Mouse (Mus musculus) kidney, adult 2 months (tissue): ENCODE data around the gene Tnnt2. TPM values are rescaled to one million over a fixed set of nuclear protein-coding genes. Genes with fewer than 3 reads are reported as not detected.

Experiments
- DNase-seq: peaks from one replicate; pipeline ENCODE4 v3.0.0; 2021
- H3K27ac ChIP-seq: fragments of 200-500 bp; 2 replicates; pipeline ENCODE4 v1.5.1; 2012; ENCODE audit warnings: low read depth, low read length, control low read depth, inconsistent platforms; ENCODE audit not compliant: insufficient read depth
- H3K27me3 ChIP-seq: fragments of 200-500 bp; replicated peaks from 2 replicates; pipeline ENCODE4 v1.6.1; 2012; ENCODE audit warnings: mild to moderate bottlenecking, moderate library complexity, low read length, inconsistent platforms; ENCODE audit not compliant: control insufficient read depth, insufficient read depth
- H3K36me3 ChIP-seq: fragments of 200-500 bp; 2 replicates; pipeline ENCODE4 v1.6.1; 2012; ENCODE audit warnings: mild to moderate bottlenecking, moderate library complexity, low read length, inconsistent platforms; ENCODE audit not compliant: control insufficient read depth, insufficient read depth
- H3K4me1 ChIP-seq: fragments of 200-500 bp; 2 replicates; pipeline ENCODE4 v1.6.1; 2011; ENCODE audit warnings: low read length; ENCODE audit not compliant: control insufficient read depth, insufficient read depth
- H3K4me3 ChIP-seq: fragments of 200-500 bp; 2 replicates; pipeline ENCODE4 v1.5.1; 2011; ENCODE audit warnings: mild to moderate bottlenecking, low read depth, low read length, control low read depth; ENCODE audit not compliant: insufficient read depth
- CTCF ChIP-seq: fragments of 200-500 bp; conservative IDR thresholded peaks from 2 replicates; pipeline ENCODE4 v1.5.1; 2011; ENCODE audit warnings: low read depth, mild to moderate bottlenecking, control low read depth, low read length, moderate library complexity, mixed read lengths; ENCODE audit not compliant: insufficient read depth, insufficient read length
- POLR2A ChIP-seq: fragments of 200-500 bp; IDR thresholded peaks from one replicate; pipeline ENCODE4 v1.6.1; 2011; ENCODE audit warnings: low read depth, low read length, control low read depth
- WGBS: fragments of 180-500 bp; shearing (Covaris S2); methylation state at CpG from one replicate; pipeline ENCODE4 v1.1.7; 2018; 5-methylcytosine and 5-hydroxymethylcytosine counted together
- polyA plus RNA-seq: library from polyadenylated mRNA; depleted of rRNA; stranded (reverse); fragments of >200 nt; gene quantifications from 2 replicates; pipeline ENCODE4 v1.2.3, GENCODE M21; 2012; rRNA removed

Gene Tnnt2
- polyA plus RNA-seq: 0.44 and 1.0 TPM in 2 replicates

DNA sequence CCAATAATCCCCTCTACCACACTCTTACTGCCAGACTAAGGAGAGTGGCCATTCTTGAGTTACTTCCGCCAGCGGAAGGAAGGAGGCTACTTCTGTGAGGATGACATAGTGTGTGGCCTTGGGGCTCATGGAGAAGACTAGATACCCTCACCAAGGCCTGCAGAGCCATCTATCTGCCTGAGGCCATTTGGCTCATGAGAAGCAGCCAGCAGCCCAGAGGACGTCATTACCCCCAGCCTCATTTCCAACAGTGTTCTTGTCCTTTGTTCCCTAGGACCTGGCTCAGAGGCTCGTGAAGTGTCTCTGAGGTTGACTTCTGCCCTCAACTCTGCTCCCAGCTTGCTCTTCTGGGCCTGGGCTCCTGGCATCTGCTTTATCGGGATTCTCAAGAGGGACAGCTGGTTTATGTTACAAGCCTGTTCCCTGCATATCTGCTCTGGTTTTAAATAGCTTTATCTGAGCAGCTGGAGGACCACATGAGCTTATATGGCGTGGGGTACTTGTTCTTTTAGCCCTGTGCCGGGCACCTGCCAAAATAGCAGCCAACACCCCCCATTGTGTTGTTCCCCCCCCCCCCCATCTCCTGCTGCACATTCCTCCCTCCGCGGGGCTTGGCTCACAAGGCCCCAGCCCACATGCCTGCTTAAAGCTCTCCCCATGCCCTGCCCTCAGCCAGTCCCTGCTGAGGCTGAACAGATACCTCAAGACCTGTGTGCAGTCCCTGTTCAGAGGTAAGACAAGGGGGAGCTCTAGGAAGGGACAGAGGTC, at the start of gene Tnnt2:
Tnnt2 (plus strand) TSS at position 639 of the 768 bp plus-strand sequence.
- peak; percentile 15 for DNase-seq
- WGBS: 52% methylated on average over 9 of the region's 9 CpGs
- H3K27ac ChIP-seq: no peak within 1 kb of the TSS

DNA sequence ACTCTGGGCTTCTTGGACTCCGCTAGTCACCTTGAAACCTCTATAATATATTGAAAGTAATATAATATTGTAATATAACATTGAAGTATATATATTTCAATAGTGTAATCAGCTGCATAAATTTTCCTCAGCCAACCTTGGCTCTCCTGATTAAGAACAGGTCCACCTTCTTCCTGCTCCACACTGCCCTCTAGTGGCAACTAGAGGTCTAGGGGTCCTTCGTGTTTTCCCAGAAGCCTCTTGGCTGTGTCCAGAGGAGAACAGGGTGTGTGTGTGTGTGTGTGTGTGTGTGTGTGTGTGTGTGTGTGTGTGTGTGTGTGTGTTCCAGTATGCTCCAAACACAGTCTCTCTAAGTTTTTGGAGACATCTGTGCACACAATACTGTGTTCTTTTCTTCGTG, 48.4 kb upstream of the Tnnt2 start:
- H3K27ac ChIP-seq: no peak overlapping the region
- H3K4me3 ChIP-seq: no peak overlapping the region
- H3K36me3 ChIP-seq: no peaks in the 10 kb centered on the region
- no peaks in the 10 kb centered on the region for H3K4me1 ChIP-seq
- TF ChIP-seq POLR2A (no peak), CTCF (peak; percentile 76)
- WGBS: 56% methylated on average over 3 of the region's 3 CpGs
- H3K27me3 ChIP-seq: no peaks in the 10 kb centered on the region
- DNase-seq: peak; percentile 75

More for the DNA sequence above, at the start of gene Tnnt2:
- Histone ChIP-seq H3K4me3 (no peak within 1 kb of the TSS), H3K36me3 (no peaks in the 10 kb centered on the region), H3K4me1 (no peaks in the 10 kb centered on the region), H3K27me3 (no peaks in the 10 kb centered on the region)
- TF ChIP-seq POLR2A: no peak
- no peak for TF ChIP-seq CTCF

DNA sequence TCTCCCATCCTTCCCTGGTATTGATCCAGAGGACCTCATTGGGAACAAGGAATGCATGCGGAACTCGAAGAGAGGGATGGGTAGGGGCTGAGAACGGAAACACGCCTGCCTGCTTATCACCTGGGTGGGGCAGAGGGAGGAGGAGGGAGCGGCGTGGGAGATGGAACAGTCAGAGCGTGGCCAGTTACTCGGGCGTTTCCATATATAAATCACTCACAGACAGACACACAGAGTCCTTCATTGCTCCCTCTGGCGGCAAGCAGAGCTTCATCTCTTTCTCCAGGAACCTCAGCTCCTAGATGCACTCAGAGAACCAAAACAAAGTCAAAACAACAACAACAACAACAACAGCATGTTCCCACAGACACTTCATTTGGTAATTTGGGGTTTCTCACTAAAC, 47.4 kb upstream of the Tnnt2 start:
- Histone ChIP-seq H3K27ac (no peak overlapping the region), H3K36me3 (no peaks in the 10 kb centered on the region), H3K27me3 (no peaks in the 10 kb centered on the region), H3K4me1 (no peaks in the 10 kb centered on the region), H3K4me3 (no peak overlapping the region)
- peak; percentile 47 for DNase-seq
- TF ChIP-seq POLR2A: no peak
- TF ChIP-seq CTCF: peak; percentile 33; the same call in 1 of the 2 replicates
- 9% methylated on average over 10 of the region's 10 CpGs for WGBS

DNA sequence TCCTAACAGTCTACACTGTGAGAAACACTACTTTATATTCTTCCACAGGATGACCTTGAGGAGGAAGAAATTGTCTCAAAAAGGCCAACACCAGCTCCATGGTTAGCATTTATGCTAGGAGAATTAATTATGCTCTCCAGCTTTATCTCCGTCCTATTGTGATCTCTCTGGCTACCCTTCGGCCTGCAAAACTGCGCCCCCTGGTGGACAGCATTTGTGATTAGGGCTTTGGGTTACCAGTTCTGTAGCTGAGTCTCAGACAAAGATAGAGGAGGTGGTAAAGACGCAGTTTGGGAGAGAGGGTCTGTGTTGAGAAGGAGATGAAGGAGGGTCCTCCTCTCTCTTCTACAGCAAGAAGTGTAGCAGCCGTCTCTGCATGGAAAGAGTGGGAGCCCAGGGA, 46.3 kb upstream of the Tnnt2 start:
- no peaks in the 10 kb centered on the region for H3K36me3 ChIP-seq
- peak; percentile 71 for DNase-seq
- TF ChIP-seq POLR2A (no peak), CTCF (peak; percentile 86)
- H3K27me3 ChIP-seq: no peaks in the 10 kb centered on the region; the same call in 1 of the 2 replicates
- 13% methylated on average over 5 of the region's 5 CpGs for WGBS
- no peak overlapping the region for H3K4me3 ChIP-seq
- no peaks in the 10 kb centered on the region for H3K4me1 ChIP-seq
- H3K27ac ChIP-seq: no peak overlapping the region

DNA sequence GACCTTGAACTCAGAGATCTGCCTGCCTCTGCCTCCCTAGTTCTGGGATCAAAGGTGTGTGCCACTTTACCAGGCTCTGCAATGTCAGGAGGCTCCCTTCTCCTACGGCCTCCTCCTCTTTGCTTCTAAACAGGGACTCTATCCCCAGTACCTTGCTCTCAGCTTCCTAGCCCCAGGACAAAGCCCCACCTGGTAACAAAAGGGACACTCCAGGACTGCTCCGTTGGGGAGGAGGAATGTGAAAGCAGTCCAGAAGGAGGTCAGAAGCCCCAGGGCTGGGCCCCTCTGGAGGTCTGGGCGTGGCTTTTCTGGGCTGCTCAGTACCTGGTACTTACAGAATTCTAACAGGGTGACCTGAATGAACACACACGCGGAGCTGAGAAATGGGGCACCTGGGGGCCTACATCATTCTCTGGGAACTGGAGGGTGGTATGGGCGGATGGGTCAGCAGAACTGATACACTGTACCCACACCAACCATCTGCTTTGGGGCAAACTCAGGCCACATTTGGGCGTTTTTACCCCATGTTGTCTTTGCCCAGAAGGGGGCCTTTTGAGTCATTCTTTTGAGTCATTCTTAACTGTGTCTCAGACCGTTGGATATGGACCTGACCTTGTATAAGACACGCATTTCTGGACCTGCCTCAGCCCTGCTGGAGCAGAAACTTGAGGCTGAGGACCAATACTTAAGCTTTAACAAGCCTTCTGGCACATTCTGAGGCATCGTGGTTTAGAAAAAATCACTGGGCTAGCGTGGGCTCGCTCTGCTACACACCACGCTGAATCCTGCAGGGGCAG, 43.8 kb upstream of the Tnnt2 start:
- H3K27me3 ChIP-seq: no peaks in the 10 kb centered on the region; the same call in 1 of the 2 replicates
- DNase-seq: no peak
- no peak overlapping the region for H3K4me3 ChIP-seq
- H3K4me1 ChIP-seq: no peaks in the 10 kb centered on the region
- no peaks in the 10 kb centered on the region for H3K36me3 ChIP-seq
- no peak for TF ChIP-seq CTCF
- TF ChIP-seq POLR2A: no peak
- no peak overlapping the region for H3K27ac ChIP-seq
- WGBS: 80% methylated on average over 13 of the region's 13 CpGs

DNA sequence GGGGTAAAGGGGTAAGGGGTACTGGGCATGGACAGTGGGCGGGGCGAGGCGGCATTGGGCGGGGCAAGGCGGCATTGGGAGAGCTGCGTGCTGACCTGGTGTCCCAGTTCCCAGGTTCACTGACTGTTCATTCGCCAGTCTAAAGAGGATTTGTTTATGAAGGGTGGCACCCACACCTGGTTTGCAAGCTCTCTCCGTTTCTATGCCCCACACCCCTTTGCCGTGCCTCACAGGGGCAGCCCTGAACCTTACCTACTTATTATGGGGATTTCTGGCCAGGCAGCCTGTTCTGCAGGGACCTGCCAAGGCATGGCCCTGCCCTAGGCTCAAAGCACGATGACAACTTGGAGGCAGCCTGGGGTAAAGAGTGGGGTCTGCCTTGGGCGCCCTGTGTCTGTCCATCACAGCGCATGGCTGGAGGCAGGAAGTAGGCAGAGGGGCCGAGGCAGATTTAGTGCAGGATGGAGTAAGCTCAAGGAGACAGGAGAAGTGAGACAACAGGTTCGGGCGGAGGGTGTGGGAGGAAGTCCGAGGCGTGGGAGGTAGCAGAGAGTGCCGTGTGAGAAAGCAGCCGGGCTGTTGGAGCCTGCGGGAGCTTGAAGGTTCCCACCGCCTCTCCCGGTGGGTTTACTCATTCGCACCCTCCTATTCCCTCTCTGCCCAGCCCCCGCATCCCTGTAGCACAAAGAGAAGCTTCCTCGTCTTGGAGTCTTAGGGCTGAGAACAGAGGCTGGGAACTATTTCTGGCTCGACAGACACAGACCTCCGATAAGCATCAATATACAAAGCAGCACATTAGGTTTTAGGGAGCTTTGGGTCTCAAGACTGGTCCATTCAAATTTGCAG, 42.6 kb upstream of the Tnnt2 start:
- Histone ChIP-seq H3K4me3 (peak overlapping the region; percentile 12; the same call in 1 of the 2 replicates), H3K36me3 (no peaks in the 10 kb centered on the region), H3K4me1 (no peaks in the 10 kb centered on the region), H3K27ac (no peak overlapping the region), H3K27me3 (no peaks in the 10 kb centered on the region; the same call in 1 of the 2 replicates)
- DNase-seq: no peak
- TF ChIP-seq POLR2A (no peak), CTCF (no peak)
- 14% methylated on average over 27 of the region's 27 CpGs for WGBS
